Mouse (Mus musculus) forebrain, postnatal 0 days (tissue): Measurements from ENCODE around the gene Chka. TPM values are rescaled to one million over a fixed set of nuclear protein-coding genes. Genes with fewer than 3 reads are reported as not detected.

ENCODE experiments used
- ATAC-seq: fragments of 200-750 bp; cut with Nextera tagmentation; 2 replicates; pipeline ENCODE4 v1.8.0; 2017; ENCODE audit warnings: mild to moderate bottlenecking, moderate library complexity
- DNase-seq: peaks from one replicate; pipeline ENCODE4 v3.0.0-alpha.2; 2015
- H3K27ac ChIP-seq: fragments of 300-500 bp; sonication (generic); 2 replicates; pipeline ENCODE4 v1.5.1; 2014; ENCODE audit warnings: low read depth, mild to moderate bottlenecking, antibody characterized with exemption, low read length, moderate library complexity, mixed read lengths
- H3K27me3 ChIP-seq: fragments of 300-500 bp; sonication (generic); 2 replicates; pipeline ENCODE4 v1.6.1; 2014; ENCODE audit warnings: mild to moderate bottlenecking, low read length, mixed read lengths; ENCODE audit not compliant: insufficient read depth
- H3K36me3 ChIP-seq: fragments of 300-500 bp; sonication (generic); 2 replicates; pipeline ENCODE4 v1.6.1; 2014; ENCODE audit warnings: mild to moderate bottlenecking, moderate library complexity; ENCODE audit not compliant: insufficient read depth
- H3K4me1 ChIP-seq: fragments of 300-500 bp; sonication (generic); 2 replicates; pipeline ENCODE4 v1.6.1; 2014; ENCODE audit warnings: antibody characterized with exemption; ENCODE audit not compliant: insufficient read depth
- H3K4me2 ChIP-seq: fragments of 300-500 bp; sonication (generic); 2 replicates; pipeline ENCODE4 v1.6.1; 2014; ENCODE audit warnings: low read depth, mild to moderate bottlenecking, moderate library complexity
- H3K4me3 ChIP-seq: fragments of 300-500 bp; sonication (generic); 2 replicates; pipeline ENCODE4 v1.5.1; 2014; ENCODE audit warnings: low read depth, low read length, mixed read lengths
- H3K9ac ChIP-seq: fragments of 300-500 bp; sonication (generic); 2 replicates; pipeline ENCODE4 v1.6.1; 2014; ENCODE audit warnings: mild to moderate bottlenecking
- H3K9me3 ChIP-seq: fragments of 300-500 bp; sonication (generic); 2 replicates; pipeline ENCODE4 v1.6.1; 2016; ENCODE audit warnings: low read length
- CTCF ChIP-seq: sonication (generic); IDR thresholded peaks from 2 replicates; pipeline ENCODE4 v1.5.1; 2016; ENCODE audit warnings: antibody characterized with exemption, control low read depth, low read depth
- WGBS: fragments of 180-500 bp; shearing (Covaris S2); extraction: QIAGEN DNeasy Blood & Tissue Kit; methylation state at CpG from one replicate; pipeline ENCODE4 v1.1.7; 2014; 5-methylcytosine and 5-hydroxymethylcytosine counted together
- polyA plus RNA-seq: library from polyadenylated mRNA; unstranded; fragments of >200 nt; fragmentation: Nextera tagmentation; extraction: Ambion mirVana; gene quantifications from 2 replicates; pipeline ENCODE4 v1.2.1, GENCODE M21; 2015
- total RNA-seq: library from RNA; depleted of rRNA; stranded (reverse); fragments of >200 nt; gene quantifications from 2 replicates; pipeline ENCODE4 v1.2.3, GENCODE M21; 2014

Gene Chka
- total and polyA plus RNA-seq, 2 experiments from 2014 or later = 53.9 to 69.4 TPM

- H3K9ac ChIP-seq = no peak overlapping the region
- DNase-seq = no peak
- no peak for ATAC-seq
- TF ChIP-seq CTCF = no peak
- no peaks in the 10 kb centered on the region for H3K36me3 ChIP-seq
- H3K27me3 ChIP-seq = no peaks in the 10 kb centered on the region
- no peak overlapping the region for H3K4me3 ChIP-seq
- no peak overlapping the region for H3K27ac ChIP-seq
- H3K4me2 ChIP-seq = no peak overlapping the region
- WGBS = 84% methylated on average over 10 of the region's 10 CpGs
- H3K9me3 ChIP-seq = no peaks in the 10 kb centered on the region
- H3K4me1 ChIP-seq = no peaks in the 10 kb centered on the region
Measured at GRCm38 (mm10) chr19:3846676-3847604, 4.6 kb upstream of the Chka start.

- no peak overlapping the region for H3K9ac ChIP-seq
- H3K27ac ChIP-seq = no peak overlapping the region
- no peaks in the 10 kb centered on the region for H3K9me3 ChIP-seq
- no peak overlapping the region for H3K4me3 ChIP-seq
- no peaks in the 10 kb centered on the region for H3K36me3 ChIP-seq
- H3K27me3 ChIP-seq = no peaks in the 10 kb centered on the region
- H3K4me2 ChIP-seq = no peak overlapping the region
- 70% methylated on average over 5 of the region's 5 CpGs for WGBS
- DNase-seq (no peak), ATAC-seq (no peak)
- TF ChIP-seq CTCF = no peak
- H3K4me1 ChIP-seq = no peaks in the 10 kb centered on the region
Measured at GRCm38 (mm10) chr19:3847711-3848110, 3.9 kb upstream of the Chka start.

DNA sequence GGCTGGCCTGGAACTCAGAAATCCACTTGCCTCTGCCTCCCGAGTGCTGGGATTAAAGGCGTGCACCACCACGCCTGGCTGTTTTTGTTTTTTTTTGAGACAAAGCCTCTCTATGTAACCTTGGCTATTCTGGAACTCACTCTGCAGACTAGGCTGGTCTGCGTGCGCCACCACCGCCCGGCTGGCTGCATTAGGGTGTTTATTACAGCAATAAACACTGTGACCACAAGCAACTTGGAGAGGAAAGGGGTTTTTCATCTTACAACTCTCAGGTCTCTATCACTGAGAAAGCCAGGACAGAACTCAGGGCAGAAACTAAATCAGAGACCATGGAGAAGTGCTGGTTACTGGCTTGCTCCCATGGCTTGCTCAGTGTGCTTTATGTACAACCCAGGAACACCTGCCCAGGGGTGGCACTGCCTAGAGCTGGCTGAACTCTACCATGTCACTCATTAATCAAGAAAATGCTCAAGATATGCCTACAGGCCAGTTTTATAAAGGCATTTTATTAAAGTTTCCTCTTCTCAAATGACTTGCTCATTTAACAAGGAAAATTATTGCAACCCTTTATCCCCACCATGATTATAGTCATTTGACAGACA lies 3.3 kb upstream of the Chka start:
- WGBS = 84% methylated on average over 7 of the region's 7 CpGs
- no peak overlapping the region for H3K4me3 ChIP-seq
- no peak for ATAC-seq

GRCm38 (mm10) chr19:3849251-3849650 lies 2.3 kb upstream of the Chka start:
- 89% methylated on average over 2 of the region's 2 CpGs for WGBS

More for the DNA sequence above, 3.3 kb upstream of the Chka start:
- no peak overlapping the region for H3K4me2 ChIP-seq
- H3K4me1 ChIP-seq = no peaks in the 10 kb centered on the region
- TF ChIP-seq CTCF = no peak
- no peak overlapping the region for H3K27ac ChIP-seq
- no peak for DNase-seq
- H3K9ac ChIP-seq = no peak overlapping the region
- no peaks in the 10 kb centered on the region for H3K36me3 ChIP-seq
- H3K27me3 ChIP-seq = no peaks in the 10 kb centered on the region
- no peaks in the 10 kb centered on the region for H3K9me3 ChIP-seq

GRCm38 (mm10) chr19:3850076-3850475 lies 1.5 kb upstream of the Chka start:
- ATAC-seq (no peak), DNase-seq (no peak)
- Histone ChIP-seq H3K9me3 (no peaks in the 10 kb centered on the region), H3K4me2 (no peak overlapping the region), H3K4me3 (no peak overlapping the region), H3K36me3 (no peaks in the 10 kb centered on the region), H3K27me3 (no peaks in the 10 kb centered on the region), H3K27ac (no peak overlapping the region), H3K4me1 (peaks cover 12% of the 10 kb centered on the region; the same call in 1 of the 2 replicates), H3K9ac (no peak overlapping the region)
- WGBS = 45% methylated on average over 5 of the region's 5 CpGs
- TF ChIP-seq CTCF = no peak

More at GRCm38 (mm10) chr19:3849251-3849650, 2.3 kb upstream of the Chka start:
- Histone ChIP-seq H3K9ac (no peak overlapping the region), H3K27ac (no peak overlapping the region), H3K4me1 (peaks cover 7% of the 10 kb centered on the region; the same call in 1 of the 2 replicates), H3K4me3 (no peak overlapping the region), H3K9me3 (no peaks in the 10 kb centered on the region), H3K27me3 (no peaks in the 10 kb centered on the region), H3K4me2 (no peak overlapping the region), H3K36me3 (no peaks in the 10 kb centered on the region)
- no peak for TF ChIP-seq CTCF
- ATAC-seq (no peak), DNase-seq (no peak)

GRCm38 (mm10) chr19:3850847-3851469 lies 615 bp upstream of the Chka start:
- no peak for TF ChIP-seq CTCF
- Histone ChIP-seq H3K9me3 (no peaks in the 10 kb centered on the region), H3K9ac (peak overlapping the region; percentile 40; the same call in 1 of the 2 replicates), H3K4me3 (peak overlapping the region; percentile 85), H3K27me3 (no peaks in the 10 kb centered on the region), H3K27ac (peak overlapping the region; percentile 10; the same call in 1 of the 2 replicates), H3K4me2 (peak overlapping the region; percentile 61), H3K36me3 (no peaks in the 10 kb centered on the region), H3K4me1 (peaks cover 19% of the 10 kb centered on the region)
- DNase-seq (no peak), ATAC-seq (no peak)
- WGBS = 10% methylated on average over 19 of the region's 19 CpGs
